Mouse (Mus musculus) megakaryocyte-erythroid progenitor cell, adult 5-6 weeks (primary cell): Measurements from ENCODE around the gene Eaf1. TPM values are rescaled to one million over a fixed set of nuclear protein-coding genes. Genes with fewer than 3 reads are reported as not detected.

Experiments used
- total RNA-seq, 2 experiments: library from RNA; stranded (forward) in 1 of 2; stranded (reverse) in 1 of 2; fragments of 200-1000, 215-1000 nt in 1 of 2; fragments of >200 nt in 1 of 2; fragmentation: Nextera tagmentation in 1 of 2; gene quantifications; 2 replicates each; pipeline ENCODE4 v1.2.3; 2014 to 2017

Gene Eaf1
- total RNA-seq, 2 experiments from 2014 or later: 24.5 to 40.1 TPM

Other genes starting within 250 kb of the Eaf1 start
- gene Phf7, start 243.1 kb upstream of the Eaf1 start, total RNA-seq (2014; fragmentation: Nextera tagmentation): 10.2 and 23.0 TPM in 2 replicates
- gene Phf7, start 243.1 kb upstream of the Eaf1 start, total RNA-seq (2017): 9.8 and 15.7 TPM in 2 replicates
- 42.7 and 43.6 TPM in 2 replicates for gene Bap1, start 242.9 kb upstream of the Eaf1 start, total RNA-seq (2014; fragmentation: Nextera tagmentation)
- gene Bap1, start 242.9 kb upstream of the Eaf1 start, total RNA-seq (2017): 65.4 and 67.9 TPM in 2 replicates
- gene Dnah1, start 170.5 kb upstream of the Eaf1 start, total RNA-seq (2014; fragmentation: Nextera tagmentation): 0.59 TPM in 1 of 2 replicates, not detected in the other
- gene Dnah1, start 170.5 kb upstream of the Eaf1 start, total RNA-seq (2017): 0.04 TPM in 1 of 2 replicates, not detected in the other
- gene Capn7, start 157.8 kb upstream of the Eaf1 start, total RNA-seq (2014; fragmentation: Nextera tagmentation): 36.1 and 45.5 TPM in 2 replicates
- gene Capn7, start 157.8 kb upstream of the Eaf1 start, total RNA-seq (2017): 64.5 and 81.7 TPM in 2 replicates
- gene Sh3bp5, start 58.3 kb upstream of the Eaf1 start, total RNA-seq (2014; fragmentation: Nextera tagmentation): 1.1 and 2.3 TPM in 2 replicates
- gene Sh3bp5, start 58.3 kb upstream of the Eaf1 start, total RNA-seq (2017): 1.1 and 1.3 TPM in 2 replicates
- gene Mettl6, start 641 bp downstream of the Eaf1 start, total RNA-seq (2014; fragmentation: Nextera tagmentation): 32.3 and 35.0 TPM in 2 replicates
- gene Mettl6, start 641 bp downstream of the Eaf1 start, total RNA-seq (2017): 47.2 and 79.6 TPM in 2 replicates
- 0.76 TPM in 1 of 2 replicates, not detected in the other for gene Colq, start 96.9 kb downstream of the Eaf1 start, total RNA-seq (2014; fragmentation: Nextera tagmentation)
- not detected in 2 replicates for gene Colq, start 96.9 kb downstream of the Eaf1 start, total RNA-seq (2017)
- not detected in 2 replicates for gene Gm49387, start 146.5 kb downstream of the Eaf1 start, total RNA-seq (2014; fragmentation: Nextera tagmentation)
- gene Gm49387, start 146.5 kb downstream of the Eaf1 start, total RNA-seq (2017): not detected in 2 replicates
- 5.4 and 10.4 TPM in 2 replicates for gene Btd, start 146.6 kb downstream of the Eaf1 start, total RNA-seq (2014; fragmentation: Nextera tagmentation)
- gene Btd, start 146.6 kb downstream of the Eaf1 start, total RNA-seq (2017): 5.6 and 7.4 TPM in 2 replicates
- 5.2 and 13.0 TPM in 2 replicates for gene Hacl1, start 146.9 kb downstream of the Eaf1 start, total RNA-seq (2014; fragmentation: Nextera tagmentation)
- gene Hacl1, start 146.9 kb downstream of the Eaf1 start, total RNA-seq (2017): 15.4 and 29.6 TPM in 2 replicates